Mouse (Mus musculus): ENCODE results near the gene E430018J23Rik. TPM values are rescaled to one million over a fixed set of nuclear protein-coding genes. Genes with fewer than 3 reads are reported as not detected.
"Not testable (repeated sequence)": the region's sequence is repeated elsewhere in the genome, so short reads cannot be mapped to it uniquely, and the experiment has no call there.

Gene E430018J23Rik
- polyA plus RNA-seq, 1 experiment from 2014 or later: 4.6 TPM

- WGBS: 63% methylated on average over 3 of the region's 3 CpGs
- H3K27ac ChIP-seq (ENCODE audit: low read length): no peak overlapping the region
- ATAC-seq: no peak
- no peak overlapping the region for H3K4me3 ChIP-seq (ENCODE audit: low read depth, low read length)
- no peak overlapping the region for H3K4me2 ChIP-seq (replicated peaks; ENCODE audit: low read depth, low read length)
- peak; percentile 25 for DNase-seq (ENCODE audit: low spot score)
- H3K27me3 ChIP-seq (replicated peaks; ENCODE audit: insufficient read depth, low read length): no peaks in the 10 kb centered on the region
- TF ChIP-seq EP300 (IDR thresholded peaks at IDR 0.05) (no peak; the same call in 1 of the 2 replicates), CTCF (IDR thresholded peaks at IDR 0.05) (no peak)
- no peaks in the 10 kb centered on the region for H3K9me3 ChIP-seq (ENCODE audit: low read length)
- H3K4me1 ChIP-seq (ENCODE audit: insufficient read depth, low read depth, low read length): peaks cover 5% of the 10 kb centered on the region; the same call in 1 of the 2 replicates
- H3K36me3 ChIP-seq (ENCODE audit: insufficient read depth, low read length): no peaks in the 10 kb centered on the region
- no peak overlapping the region for H3K9ac ChIP-seq (replicated peaks; ENCODE audit: low read depth)
These were observed 27.2 kb downstream of the E430018J23Rik start for GRCm38 (mm10) chr7:127366249-127366648.

- DNase-seq (ENCODE audit: low spot score) (peak; percentile 69), ATAC-seq (peak; percentile 35; the same call in 1 of the 2 replicates)
- no peak overlapping the region for H3K9ac ChIP-seq (replicated peaks; ENCODE audit: low read depth)
- no peaks in the 10 kb centered on the region for H3K27me3 ChIP-seq (replicated peaks; ENCODE audit: insufficient read depth, low read length)
- no peak overlapping the region for H3K27ac ChIP-seq (ENCODE audit: low read length)
- H3K9me3 ChIP-seq (ENCODE audit: low read length): no peaks in the 10 kb centered on the region
- WGBS: 65% methylated on average over 4 of the region's 4 CpGs
- peak overlapping the region; percentile 64 for H3K4me2 ChIP-seq (replicated peaks; ENCODE audit: low read depth, low read length)
- no peaks in the 10 kb centered on the region for H3K36me3 ChIP-seq (ENCODE audit: insufficient read depth, low read length)
- no peak for TF ChIP-seq CTCF (IDR thresholded peaks at IDR 0.05)
- TF ChIP-seq EP300 (IDR thresholded peaks at IDR 0.05): no peak
- peak overlapping the region; percentile 33 for H3K4me3 ChIP-seq (ENCODE audit: low read depth, low read length)
- H3K4me1 ChIP-seq (ENCODE audit: insufficient read depth, low read depth, low read length): peaks cover 5% of the 10 kb centered on the region; the same call in 1 of the 2 replicates
These were observed 29.3 kb downstream of the E430018J23Rik start for GRCm38 (mm10) chr7:127364166-127364565.

- H3K27ac ChIP-seq (ENCODE audit: low read length): no peak overlapping the region
- H3K27me3 ChIP-seq (replicated peaks; ENCODE audit: insufficient read depth, low read length): no peaks in the 10 kb centered on the region
- H3K4me2 ChIP-seq (replicated peaks; ENCODE audit: low read depth, low read length): peak overlapping the region; percentile 64
- 4% methylated on average over 24 of the region's 24 CpGs for WGBS
- ATAC-seq: peak; percentile 65
- DNase-seq (ENCODE audit: low spot score): peak; percentile 31
- H3K36me3 ChIP-seq (ENCODE audit: insufficient read depth, low read length): no peaks in the 10 kb centered on the region
- no peaks in the 10 kb centered on the region for H3K9me3 ChIP-seq (ENCODE audit: low read length)
- H3K9ac ChIP-seq (replicated peaks; ENCODE audit: low read depth): peak overlapping the region; percentile 59
- H3K4me3 ChIP-seq (ENCODE audit: low read depth, low read length): peak overlapping the region; percentile 33
- H3K4me1 ChIP-seq (ENCODE audit: insufficient read depth, low read depth, low read length): peaks cover 5% of the 10 kb centered on the region; the same call in 1 of the 2 replicates
- TF ChIP-seq CTCF (IDR thresholded peaks at IDR 0.05) (no peak), EP300 (IDR thresholded peaks at IDR 0.05) (no peak)
These were observed 29.9 kb downstream of the E430018J23Rik start for GRCm38 (mm10) chr7:127363475-127363921.

DNA sequence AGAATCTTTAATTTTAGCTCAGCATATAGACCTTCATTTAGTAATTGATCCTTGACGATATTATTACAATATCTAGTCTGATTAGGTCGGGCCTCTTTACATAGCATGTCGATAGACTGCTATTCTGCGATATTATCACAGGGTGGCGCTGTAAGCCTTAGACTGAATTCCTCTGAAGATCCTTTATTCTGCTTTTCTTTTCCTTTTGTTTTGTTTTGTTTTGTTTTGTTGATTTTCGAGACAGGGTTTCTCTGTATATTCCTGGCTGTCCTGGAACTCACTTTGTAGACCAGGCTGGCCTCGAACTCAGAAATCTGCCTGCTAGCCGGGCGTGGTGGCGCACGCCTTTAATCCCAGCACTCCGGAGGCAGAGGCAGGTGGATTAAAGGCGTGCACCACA is 31.0 kb downstream of the E430018J23Rik start:
- H3K36me3 ChIP-seq (ENCODE audit: insufficient read depth, low read length); H3K9ac ChIP-seq (replicated peaks; ENCODE audit: low read depth); H3K9me3 ChIP-seq (ENCODE audit: low read length); H3K4me1 ChIP-seq (ENCODE audit: insufficient read depth, low read depth, low read length); H3K27me3 ChIP-seq (replicated peaks; ENCODE audit: insufficient read depth, low read length); H3K27ac ChIP-seq (ENCODE audit: low read length): not testable (repeated sequence)
- DNase-seq (ENCODE audit: low spot score) (peak; percentile 87), ATAC-seq (0 out of 2 replicates have a peak, but pooled peaks have one; percentile 19)
- WGBS: 21% methylated on average over 13 of the region's 13 CpGs
- peak; percentile 88 for TF ChIP-seq CTCF (IDR thresholded peaks at IDR 0.05)
- Histone ChIP-seq H3K4me3 (ENCODE audit: low read depth, low read length) (peak overlapping the region; percentile 29; the same call in 1 of the 2 replicates), H3K4me2 (replicated peaks; ENCODE audit: low read depth, low read length) (peak overlapping the region; percentile 46)

DNA sequence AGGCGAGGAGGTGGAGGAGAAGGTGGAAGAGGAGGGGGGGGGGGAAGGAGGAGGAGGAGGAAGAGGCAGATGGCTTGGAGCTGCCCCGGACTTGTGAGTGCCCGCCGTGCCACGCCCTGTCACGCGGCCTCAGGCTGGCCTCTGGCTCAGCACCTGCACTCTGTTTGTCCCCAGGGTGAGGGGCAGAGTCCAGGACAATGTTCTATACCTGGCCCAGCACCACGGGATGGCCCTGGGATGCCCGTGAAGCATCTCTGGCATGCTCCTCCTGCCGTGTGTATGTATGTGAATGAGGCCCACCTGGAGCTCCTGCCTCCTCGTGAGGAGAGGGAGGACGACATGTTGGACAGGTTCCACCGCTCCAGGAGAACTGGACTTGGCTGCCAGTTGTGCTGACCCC is 32.0 kb downstream of the E430018J23Rik start:
- Histone ChIP-seq H3K4me3 (ENCODE audit: low read depth, low read length) (no peak overlapping the region), H3K9ac (replicated peaks; ENCODE audit: low read depth) (no peak overlapping the region), H3K36me3 (ENCODE audit: insufficient read depth, low read length) (no peaks in the 10 kb centered on the region), H3K27ac (ENCODE audit: low read length) (no peak overlapping the region), H3K4me2 (replicated peaks; ENCODE audit: low read depth, low read length) (no peak overlapping the region), H3K27me3 (replicated peaks; ENCODE audit: insufficient read depth, low read length) (no peaks in the 10 kb centered on the region; the same call in 1 of the 2 replicates), H3K4me1 (ENCODE audit: insufficient read depth, low read depth, low read length) (peaks cover 5% of the 10 kb centered on the region; the same call in 1 of the 2 replicates), H3K9me3 (ENCODE audit: low read length) (no peaks in the 10 kb centered on the region)
- no peak for ATAC-seq
- no peak for TF ChIP-seq CTCF (IDR thresholded peaks at IDR 0.05)
- TF ChIP-seq EP300 (IDR thresholded peaks at IDR 0.05): no peak
- DNase-seq (ENCODE audit: low spot score): no peak
- 43% methylated on average over 10 of the region's 13 CpGs for WGBS

DNA sequence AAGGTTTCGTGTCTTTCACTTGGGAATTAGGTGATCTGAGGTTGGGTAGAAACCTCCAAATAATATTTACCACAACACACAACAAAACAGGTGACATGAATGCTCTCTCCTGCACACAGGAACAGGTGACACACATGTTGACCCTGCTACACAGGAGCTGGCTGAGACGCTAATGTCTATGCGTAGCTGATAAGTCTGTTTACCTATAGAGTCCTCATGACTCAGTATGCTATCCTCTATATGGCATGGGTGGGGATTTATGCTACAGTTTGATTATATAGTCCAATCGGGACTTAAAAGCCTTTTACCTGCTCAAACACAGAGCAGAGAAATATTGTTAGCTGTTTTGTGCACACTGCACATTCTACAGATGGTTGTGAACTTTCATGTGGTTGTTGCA is 33.2 kb downstream of the E430018J23Rik start:
- WGBS: 50% methylated on average over 4 of the region's 4 CpGs
- Histone ChIP-seq H3K4me2 (replicated peaks; ENCODE audit: low read depth, low read length) (no peak overlapping the region), H3K4me3 (ENCODE audit: low read depth, low read length) (no peak overlapping the region), H3K27ac (ENCODE audit: low read length) (no peak overlapping the region), H3K36me3 (ENCODE audit: insufficient read depth, low read length) (no peaks in the 10 kb centered on the region), H3K4me1 (ENCODE audit: insufficient read depth, low read depth, low read length) (peaks cover 5% of the 10 kb centered on the region; the same call in 1 of the 2 replicates), H3K9me3 (ENCODE audit: low read length) (no peaks in the 10 kb centered on the region), H3K27me3 (replicated peaks; ENCODE audit: insufficient read depth, low read length) (no peaks in the 10 kb centered on the region; the same call in 1 of the 2 replicates), H3K9ac (replicated peaks; ENCODE audit: low read depth) (no peak overlapping the region)
- TF ChIP-seq CTCF (IDR thresholded peaks at IDR 0.05) (no peak), EP300 (IDR thresholded peaks at IDR 0.05) (no peak)
- no peak for DNase-seq (ENCODE audit: low spot score)
- ATAC-seq: no peak

Data from lung, postnatal 0 days (tissue).